Mouse (Mus musculus): ENCODE measurements at regions not wholly inside any gene's neighbourhood (a gene's known extent, or its start where the extent isn't known, plus 50 kb on each side); places are given as distances from the start of the nearest gene placed in this dataset.

DNA sequence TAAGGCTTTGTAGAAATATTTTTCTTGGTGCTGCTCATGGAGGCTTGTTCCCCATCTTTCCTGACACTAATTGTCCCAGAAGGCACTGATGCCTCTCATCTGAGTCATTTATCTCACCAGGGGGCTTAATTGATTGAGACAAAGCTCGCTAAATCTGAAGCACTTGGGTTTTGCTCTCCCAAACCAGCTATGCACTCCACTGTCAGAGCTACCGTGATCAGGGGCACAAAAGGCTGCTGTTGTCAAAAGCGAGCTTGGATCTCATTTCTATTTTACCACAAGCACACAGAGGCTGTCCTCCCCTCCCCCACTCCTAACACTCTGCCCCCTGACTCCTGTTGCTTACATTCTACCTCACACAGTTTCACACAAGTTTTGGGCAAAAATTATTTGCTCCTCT is 443.5 kb upstream of the Nr2f1 start:
- TF ChIP-seq POLR2A (IDR thresholded peaks at IDR 0.05; ENCODE audit: borderline replicate concordance, extremely low read depth, insufficient read depth, insufficient read length, poor library complexity, severe bottlenecking): no peak
- TF ChIP-seq CTCF (IDR thresholded peaks at IDR 0.05; ENCODE audit: borderline replicate concordance, extremely low read depth, insufficient read depth, insufficient read length): no peak
- peak; percentile 87 for DNase-seq (ENCODE audit: low read depth)

DNA sequence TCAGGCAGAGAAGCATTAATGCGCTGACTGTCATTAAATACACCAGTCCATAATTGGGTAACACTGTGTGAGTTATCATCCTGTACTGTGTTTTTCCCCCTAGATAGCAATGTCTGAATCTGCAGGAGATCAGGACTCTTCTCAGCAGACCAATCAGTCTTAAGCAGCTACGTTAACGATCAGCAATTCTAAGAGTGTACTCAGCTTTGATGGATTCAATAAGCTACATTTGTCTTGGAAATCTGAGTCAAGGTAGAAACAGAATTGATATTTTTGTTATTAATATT is 442.8 kb upstream of the Nr2f1 start:
- DNase-seq (ENCODE audit: low read depth): no peak
- TF ChIP-seq POLR2A (IDR thresholded peaks at IDR 0.05; ENCODE audit: borderline replicate concordance, extremely low read depth, insufficient read depth, insufficient read length, poor library complexity, severe bottlenecking): no peak
- no peak for TF ChIP-seq CTCF (IDR thresholded peaks at IDR 0.05; ENCODE audit: borderline replicate concordance, extremely low read depth, insufficient read depth, insufficient read length)

DNA sequence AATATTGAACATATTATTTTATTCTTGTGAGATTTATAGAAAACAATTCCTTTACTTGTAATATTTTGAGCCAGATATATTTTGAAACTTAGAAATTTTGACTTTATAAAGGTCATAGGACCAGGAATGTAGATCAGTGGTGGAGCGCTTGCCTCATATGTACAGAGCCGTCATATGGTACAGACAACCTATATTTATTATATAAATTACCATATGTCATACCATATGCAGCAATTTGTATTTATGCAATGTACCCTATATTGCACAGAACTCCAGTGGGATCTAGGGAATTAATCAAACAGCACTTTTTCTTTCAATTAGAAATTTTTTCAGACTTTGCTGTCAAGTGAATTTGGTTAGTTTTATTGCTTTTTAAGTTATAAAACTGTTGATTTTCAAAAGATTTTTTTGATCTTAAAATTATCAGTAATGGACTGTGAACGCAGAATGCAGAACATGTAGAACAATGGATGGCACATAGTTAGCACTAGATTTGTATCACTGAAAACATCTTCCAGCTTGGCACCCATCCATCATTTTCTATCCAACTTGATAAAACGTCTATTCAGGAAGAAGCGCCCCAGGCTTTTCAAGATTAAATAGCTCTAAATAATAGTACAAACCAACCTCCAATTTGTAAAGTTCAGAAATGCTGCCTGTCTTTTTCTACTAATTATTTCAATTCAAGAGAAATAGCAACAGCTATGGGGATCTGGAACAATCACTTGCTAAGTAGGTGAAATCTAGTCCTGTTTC is 442.3 kb upstream of the Nr2f1 start:
- peak; percentile 82 for DNase-seq (ENCODE audit: low read depth)
- TF ChIP-seq POLR2A (IDR thresholded peaks at IDR 0.05; ENCODE audit: borderline replicate concordance, extremely low read depth, insufficient read depth, insufficient read length, poor library complexity, severe bottlenecking): no peak
- TF ChIP-seq CTCF (IDR thresholded peaks at IDR 0.05; ENCODE audit: borderline replicate concordance, extremely low read depth, insufficient read depth, insufficient read length): no peak

DNA sequence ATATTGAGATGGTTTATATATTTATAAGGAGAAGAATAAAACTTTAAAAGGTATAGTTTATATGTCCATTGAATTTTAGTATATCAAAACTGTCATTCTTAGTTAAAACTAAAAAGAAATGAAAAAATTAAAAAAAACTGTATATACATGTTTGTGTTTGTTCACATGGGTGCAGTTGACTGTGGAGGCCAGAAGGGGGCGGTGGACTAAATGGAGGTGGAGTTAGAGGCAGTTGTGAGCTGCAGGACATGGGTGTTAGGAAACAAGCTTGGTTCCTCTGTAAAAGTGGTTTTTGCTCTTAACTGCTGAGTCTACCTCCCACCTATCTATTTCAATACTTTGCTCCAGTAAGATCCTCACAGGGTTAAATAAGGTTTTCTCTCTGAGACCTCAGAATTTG is 440.8 kb upstream of the Nr2f1 start:
- DNase-seq (ENCODE audit: low read depth): no peak
- TF ChIP-seq POLR2A (IDR thresholded peaks at IDR 0.05; ENCODE audit: borderline replicate concordance, extremely low read depth, insufficient read depth, insufficient read length, poor library complexity, severe bottlenecking): no peak
- peak; percentile 45; the same call in 1 of the 2 replicates for TF ChIP-seq CTCF (IDR thresholded peaks at IDR 0.05; ENCODE audit: borderline replicate concordance, extremely low read depth, insufficient read depth, insufficient read length)

DNA sequence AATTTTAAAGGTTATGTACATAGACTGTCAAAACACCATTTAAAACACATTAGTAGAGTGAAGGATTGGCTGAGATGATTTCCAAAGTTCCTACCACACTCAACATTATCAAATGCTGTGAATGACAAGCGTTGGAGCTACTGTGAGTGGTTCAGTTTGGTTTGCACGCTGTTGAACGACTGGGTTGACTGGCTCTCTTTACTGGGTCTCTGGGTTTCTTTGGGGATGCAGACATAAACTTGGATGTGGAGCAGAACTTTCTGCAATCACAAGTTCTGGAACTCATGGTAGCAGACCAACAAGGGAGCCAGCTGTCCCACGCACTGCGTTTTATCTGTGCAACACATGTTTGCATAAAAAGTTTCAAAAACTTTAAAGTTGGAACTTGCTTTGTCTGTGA is 438.9 kb upstream of the Nr2f1 start:
- TF ChIP-seq POLR2A (IDR thresholded peaks at IDR 0.05; ENCODE audit: borderline replicate concordance, extremely low read depth, insufficient read depth, insufficient read length, poor library complexity, severe bottlenecking) (no peak), CTCF (IDR thresholded peaks at IDR 0.05; ENCODE audit: borderline replicate concordance, extremely low read depth, insufficient read depth, insufficient read length) (no peak)
- DNase-seq (ENCODE audit: low read depth): no peak

DNA sequence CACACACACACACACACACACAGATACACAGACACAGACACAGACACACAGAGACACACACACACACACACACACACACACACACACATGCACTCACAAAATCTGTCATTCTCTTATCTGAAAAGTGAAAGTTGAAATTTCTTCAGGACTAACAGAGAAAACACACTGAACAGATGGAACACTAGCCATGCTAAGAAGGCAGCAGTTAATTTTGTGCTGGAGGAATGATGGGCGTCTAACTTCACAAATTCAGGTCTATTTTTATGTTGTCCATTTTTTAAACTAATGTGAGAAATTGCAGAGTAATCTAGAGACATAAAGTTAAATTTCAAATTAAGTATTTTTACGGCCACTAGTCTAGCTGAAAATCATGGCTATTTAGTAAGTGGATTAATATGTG is 432.1 kb upstream of the Nr2f1 start:
- TF ChIP-seq CTCF (IDR thresholded peaks at IDR 0.05; ENCODE audit: borderline replicate concordance, extremely low read depth, insufficient read depth, insufficient read length): no peak
- no peak for TF ChIP-seq POLR2A (IDR thresholded peaks at IDR 0.05; ENCODE audit: borderline replicate concordance, extremely low read depth, insufficient read depth, insufficient read length, poor library complexity, severe bottlenecking)
- DNase-seq (ENCODE audit: low read depth): no peak

DNA sequence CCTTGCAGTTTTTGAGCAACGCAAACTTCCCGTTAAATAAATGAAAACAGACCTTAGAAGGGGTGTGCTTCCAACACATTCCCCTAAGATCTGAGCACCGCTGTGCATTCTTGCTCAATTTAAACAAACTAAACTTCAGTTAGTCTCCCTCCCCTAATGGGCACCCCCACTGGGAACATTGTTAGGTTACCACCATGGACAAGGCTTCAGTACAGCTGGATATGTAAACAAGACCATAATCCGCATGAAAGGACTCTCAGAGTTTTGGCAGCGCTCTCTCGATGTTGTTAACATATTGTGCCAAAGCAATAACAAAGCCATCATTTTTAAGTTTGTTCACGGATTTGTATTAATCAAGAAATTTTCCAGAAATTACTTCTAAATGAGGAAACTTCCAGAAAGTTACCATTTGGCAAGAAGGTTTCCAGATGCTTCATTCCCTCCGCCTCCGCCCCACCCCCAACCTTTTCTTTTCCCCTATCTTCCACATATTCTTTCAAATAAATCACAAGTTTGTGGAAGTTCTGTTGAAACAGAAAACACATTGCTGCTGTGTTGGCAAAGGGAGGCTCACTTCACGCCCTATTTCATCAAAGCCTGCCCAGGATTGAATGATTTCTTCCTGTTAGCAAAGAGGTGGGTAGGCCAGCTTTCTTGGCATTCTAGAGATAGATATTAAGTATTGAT is 429.6 kb upstream of the Nr2f1 start:
- no peak for TF ChIP-seq CTCF (IDR thresholded peaks at IDR 0.05; ENCODE audit: borderline replicate concordance, extremely low read depth, insufficient read depth, insufficient read length)
- TF ChIP-seq POLR2A (IDR thresholded peaks at IDR 0.05; ENCODE audit: borderline replicate concordance, extremely low read depth, insufficient read depth, insufficient read length, poor library complexity, severe bottlenecking): no peak
- DNase-seq (ENCODE audit: low read depth): peak; percentile 83

DNA sequence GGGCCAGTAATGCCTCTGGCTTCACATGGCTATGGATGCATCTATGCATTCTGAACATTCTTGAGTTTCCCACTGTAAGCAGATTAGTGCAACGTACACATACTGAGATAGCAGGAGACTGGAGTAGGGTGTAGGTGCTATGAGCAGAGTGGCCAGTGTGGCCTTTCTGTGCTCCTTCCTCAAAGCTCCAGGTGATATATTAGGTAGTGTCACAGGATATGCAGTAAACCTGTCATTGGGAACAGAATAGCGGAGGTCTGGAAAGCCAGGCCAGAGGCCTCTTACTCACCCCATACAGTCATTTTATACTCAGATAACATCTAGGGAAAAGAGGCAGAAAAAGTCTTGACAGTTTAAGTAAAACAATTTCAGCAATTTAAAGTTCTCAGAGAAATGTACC is 424.1 kb upstream of the Nr2f1 start:
- no peak for DNase-seq (ENCODE audit: low read depth)
- TF ChIP-seq POLR2A (IDR thresholded peaks at IDR 0.05; ENCODE audit: borderline replicate concordance, extremely low read depth, insufficient read depth, insufficient read length, poor library complexity, severe bottlenecking) (no peak), CTCF (IDR thresholded peaks at IDR 0.05; ENCODE audit: borderline replicate concordance, extremely low read depth, insufficient read depth, insufficient read length) (no peak)

DNA sequence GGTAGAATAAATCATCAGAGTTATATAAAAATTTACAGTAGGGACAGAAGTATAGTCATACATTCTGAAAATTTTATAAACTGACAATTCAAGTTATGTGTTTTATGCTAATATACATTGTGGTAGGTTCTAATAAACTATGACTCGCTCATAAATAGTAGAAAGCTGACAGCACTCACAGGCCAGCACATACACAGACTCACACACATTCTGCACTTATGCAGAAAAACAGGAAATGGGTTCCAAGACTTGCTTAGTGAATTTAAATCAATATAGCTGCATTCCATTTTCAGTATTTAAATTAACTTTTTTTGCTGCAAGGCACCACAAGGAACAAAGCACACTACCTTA is 403.3 kb upstream of the Nr2f1 start:
- TF ChIP-seq CTCF (IDR thresholded peaks at IDR 0.05; ENCODE audit: borderline replicate concordance, extremely low read depth, insufficient read depth, insufficient read length) (no peak), POLR2A (IDR thresholded peaks at IDR 0.05; ENCODE audit: borderline replicate concordance, extremely low read depth, insufficient read depth, insufficient read length, poor library complexity, severe bottlenecking) (no peak)
- DNase-seq (ENCODE audit: low read depth): peak; percentile 39

DNA sequence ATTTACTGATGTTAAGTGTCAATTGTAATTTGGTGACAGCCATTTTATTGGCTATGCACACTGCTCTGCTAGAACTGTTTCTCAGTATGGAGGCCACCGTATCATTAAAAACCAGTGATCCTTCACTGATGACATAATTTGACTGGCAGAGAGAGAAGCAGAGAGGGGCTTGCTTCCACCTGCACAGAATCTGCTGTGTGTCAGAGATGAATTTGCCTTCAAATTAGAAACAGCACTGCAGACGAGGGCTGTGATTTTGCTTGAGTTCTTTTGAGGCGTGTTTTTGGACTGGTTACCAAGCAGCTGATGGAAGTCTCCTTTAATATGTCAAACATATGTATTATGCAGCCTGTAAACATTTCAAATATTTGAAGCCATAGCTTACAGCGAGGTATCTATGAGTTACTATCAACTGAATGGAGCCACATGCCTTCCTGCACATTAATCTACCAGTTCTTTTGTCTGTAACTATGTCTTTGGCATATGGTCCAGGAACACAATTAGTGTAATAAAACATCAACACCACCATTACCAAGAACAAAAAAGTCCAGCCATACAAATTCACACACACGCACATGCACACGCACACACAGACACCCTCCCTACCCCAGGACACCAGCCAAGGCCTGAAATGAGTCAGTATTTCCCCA is 402.8 kb upstream of the Nr2f1 start:
- peak; percentile 87 for DNase-seq (ENCODE audit: low read depth)
- TF ChIP-seq CTCF (IDR thresholded peaks at IDR 0.05; ENCODE audit: borderline replicate concordance, extremely low read depth, insufficient read depth, insufficient read length) (no peak), POLR2A (IDR thresholded peaks at IDR 0.05; ENCODE audit: borderline replicate concordance, extremely low read depth, insufficient read depth, insufficient read length, poor library complexity, severe bottlenecking) (no peak)

DNA sequence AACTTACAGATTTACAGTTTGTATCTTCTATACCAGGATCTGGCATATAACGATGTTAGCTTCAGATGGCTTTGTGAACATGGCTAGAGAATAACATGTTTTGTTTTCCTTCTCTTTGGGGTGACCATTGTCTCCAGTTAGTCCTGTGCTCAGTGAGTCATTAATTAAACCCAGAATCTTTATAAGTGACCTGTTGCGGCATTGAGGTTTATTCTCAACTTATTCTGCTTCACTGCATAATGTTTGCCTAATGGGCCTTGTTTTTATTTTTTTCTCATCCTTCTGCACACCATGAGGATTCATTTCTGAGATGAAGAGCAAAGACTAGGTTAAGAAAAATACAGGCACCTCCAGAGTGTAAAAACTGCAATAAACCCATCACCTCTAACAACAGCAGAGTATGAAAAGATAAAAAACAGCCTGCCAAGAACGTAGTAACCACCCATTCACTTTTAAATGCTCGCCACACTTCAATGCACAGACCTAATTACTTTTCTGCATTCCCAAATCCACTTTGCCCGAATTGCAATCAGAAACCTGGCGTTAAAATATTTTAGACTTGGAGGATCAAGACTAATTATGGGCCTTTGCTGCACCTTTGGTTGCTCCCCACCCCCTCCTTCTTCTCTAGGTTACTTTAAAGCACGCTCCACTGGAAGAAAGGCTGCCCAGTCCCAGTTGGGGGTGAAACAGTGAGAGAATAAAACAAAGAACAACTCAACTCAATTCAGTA is 381.5 kb upstream of the Nr2f1 start:
- TF ChIP-seq POLR2A (IDR thresholded peaks at IDR 0.05; ENCODE audit: borderline replicate concordance, extremely low read depth, insufficient read depth, insufficient read length, poor library complexity, severe bottlenecking): no peak
- TF ChIP-seq CTCF (IDR thresholded peaks at IDR 0.05; ENCODE audit: borderline replicate concordance, extremely low read depth, insufficient read depth, insufficient read length): no peak
- DNase-seq (ENCODE audit: low read depth): peak; percentile 96

Data from brain, embryonic 14.5 days (tissue).